Mouse (Mus musculus): ENCODE data around the gene Mis12. TPM values are rescaled to one million over a fixed set of nuclear protein-coding genes. Genes with fewer than 3 reads are reported as not detected.

Gene Mis12
- 48.2 TPM for polyA plus RNA-seq (2017; shearing (Covaris generic))

DNA sequence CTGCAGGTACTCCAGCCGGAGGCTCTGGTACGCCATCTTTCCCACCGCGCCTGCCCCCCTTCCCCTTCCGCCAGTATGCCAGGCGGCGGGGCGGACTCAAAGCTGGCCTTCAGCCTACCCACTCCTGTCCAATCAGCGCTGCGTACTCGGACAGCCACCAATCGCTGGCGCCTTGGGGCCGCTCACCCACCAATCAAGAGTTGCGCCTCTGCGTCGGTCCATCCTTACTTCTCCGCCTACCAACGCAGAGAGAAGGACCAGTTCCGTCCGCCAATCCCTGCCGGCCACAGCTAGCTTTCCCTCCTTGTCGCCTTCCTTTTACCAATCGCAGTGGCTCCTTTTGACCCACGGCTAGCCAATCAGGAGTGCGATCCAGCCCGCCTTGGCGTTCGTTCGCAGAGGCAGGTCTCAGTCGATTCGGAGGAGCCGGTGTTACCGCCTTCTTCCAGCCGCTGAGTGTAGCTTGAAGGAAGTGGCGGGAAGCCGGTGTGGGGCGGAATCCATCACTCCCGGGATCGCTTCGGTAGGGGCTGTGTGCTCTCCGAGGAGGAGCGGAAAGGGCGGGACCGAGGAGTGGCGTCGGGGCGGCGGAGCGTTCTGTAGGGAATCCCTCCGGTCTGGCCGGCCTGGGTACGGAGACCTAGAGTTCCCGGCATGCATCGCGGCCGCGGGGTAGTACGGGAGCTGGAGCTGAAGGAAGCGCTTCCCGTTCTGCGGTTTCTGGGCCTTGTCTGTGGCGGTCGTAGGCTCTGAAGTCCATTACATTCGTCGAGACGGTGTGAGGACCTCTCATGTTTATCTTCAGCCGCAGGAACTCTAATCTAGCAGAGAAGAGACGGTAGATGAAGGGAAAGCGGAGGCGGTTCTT lies at the start of gene Mis12, which contains the start of gene Derl2:
Gene Mis12 (plus strand): TSS at position 411 of the 868 bp plus-strand sequence.
Gene Derl2 (minus strand): TSS at position 641 of the 868 bp plus-strand sequence.

DNA sequence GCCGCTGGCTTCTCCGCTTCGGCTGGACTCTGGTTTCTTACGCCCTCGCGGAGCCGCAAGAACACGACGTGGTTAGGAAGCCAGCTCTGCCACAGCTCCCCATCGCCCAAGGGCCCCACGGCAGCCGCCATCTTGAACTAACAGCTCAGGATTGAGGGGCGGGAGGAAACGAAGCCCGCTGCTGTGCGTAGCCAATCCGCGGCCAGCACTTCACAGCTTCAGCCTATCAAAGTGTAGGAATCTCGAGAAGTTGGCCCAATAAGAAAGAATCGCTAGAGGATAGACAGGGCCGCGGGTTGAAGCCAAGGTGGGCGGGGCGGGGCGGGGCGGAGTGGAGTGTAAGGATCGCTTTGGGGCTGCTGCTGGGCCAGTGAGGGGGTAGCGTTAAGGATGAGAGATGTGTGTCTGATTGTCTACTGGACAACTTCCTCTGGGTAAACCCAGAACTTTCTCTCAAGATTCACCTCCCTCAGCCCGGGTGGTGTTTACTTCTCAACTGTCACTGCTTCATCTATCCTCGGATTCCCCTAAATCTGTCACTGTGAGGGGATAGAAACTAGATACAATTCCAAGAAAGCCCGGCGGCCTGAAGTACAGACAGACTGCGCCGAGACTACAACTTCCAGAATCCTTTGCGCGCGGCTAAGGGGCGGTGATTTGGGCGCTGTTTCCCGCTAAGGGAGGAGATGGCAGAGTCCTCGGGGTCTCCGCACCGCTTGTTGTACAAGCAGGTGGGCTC lies 49.4 kb upstream of the Mis12 start, which contains the start of the genes Nup88 and Rpain:
Gene Nup88 (minus strand): TSS at position 153 of the 739 bp plus-strand sequence.
Gene Rpain (plus strand): TSS at position 393 of the 739 bp plus-strand sequence.

DNA sequence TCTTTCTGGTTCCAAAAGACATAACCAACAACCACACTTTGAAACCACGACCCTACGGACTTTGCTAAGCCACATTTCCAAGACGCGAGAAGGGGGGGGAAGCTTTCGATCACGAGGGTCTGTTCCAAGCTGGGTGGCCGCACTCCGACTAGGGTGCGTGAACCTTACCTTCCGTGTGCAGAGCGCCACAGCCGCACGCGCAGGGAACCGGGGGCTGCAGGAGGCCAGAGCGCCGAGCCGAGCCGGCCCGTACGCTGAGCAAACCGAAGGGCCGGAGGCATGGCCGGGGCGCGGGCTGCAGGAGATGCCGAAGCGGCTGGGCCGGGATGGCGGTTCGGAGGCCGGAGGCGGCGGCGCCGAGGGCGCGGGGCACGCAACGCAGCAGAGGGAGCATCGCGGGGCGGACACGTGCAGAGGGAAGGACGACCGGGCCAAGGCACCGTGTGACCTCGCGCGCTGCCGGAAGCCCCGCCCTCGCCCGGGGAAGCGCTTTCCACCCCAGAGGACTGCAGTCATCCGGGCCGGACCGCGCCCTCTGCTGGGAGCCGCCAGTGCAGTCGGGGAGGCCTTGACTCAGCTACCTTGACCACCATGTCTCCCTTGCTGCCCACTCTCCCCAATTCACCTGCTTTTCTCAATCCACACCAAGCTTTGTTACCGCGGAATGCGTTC lies 36.7 kb upstream of the Mis12 start, which contains the start of gene C1qbp:
Gene C1qbp (minus strand): TSS at position 470 of the 672 bp plus-strand sequence.

DNA sequence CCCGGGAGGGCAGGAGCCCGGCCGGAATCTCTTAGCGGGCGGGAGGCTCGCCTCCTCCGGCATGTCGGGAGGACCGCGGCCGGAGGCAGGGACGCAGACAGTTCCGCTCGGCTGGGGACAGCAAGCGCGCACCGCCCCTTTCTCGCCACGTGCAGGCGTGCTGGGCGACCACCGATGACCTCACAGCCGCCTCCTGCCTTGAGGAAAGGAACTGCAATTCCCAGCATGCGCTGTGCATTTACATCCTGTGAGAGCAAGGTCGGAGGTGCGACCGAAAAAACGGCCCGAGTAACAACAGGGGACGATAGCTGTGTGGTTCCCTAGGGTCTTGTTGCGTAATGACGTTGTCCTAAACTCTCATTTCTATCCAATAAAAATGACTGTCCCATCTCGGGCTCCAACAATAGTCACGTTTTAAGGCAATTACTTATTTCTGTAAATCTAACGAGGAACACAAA lies 15.1 kb upstream of the Mis12 start, which contains the start of gene Dhx33:
Gene Dhx33 (minus strand): TSS at position 122 of the 458 bp plus-strand sequence.

DNA sequence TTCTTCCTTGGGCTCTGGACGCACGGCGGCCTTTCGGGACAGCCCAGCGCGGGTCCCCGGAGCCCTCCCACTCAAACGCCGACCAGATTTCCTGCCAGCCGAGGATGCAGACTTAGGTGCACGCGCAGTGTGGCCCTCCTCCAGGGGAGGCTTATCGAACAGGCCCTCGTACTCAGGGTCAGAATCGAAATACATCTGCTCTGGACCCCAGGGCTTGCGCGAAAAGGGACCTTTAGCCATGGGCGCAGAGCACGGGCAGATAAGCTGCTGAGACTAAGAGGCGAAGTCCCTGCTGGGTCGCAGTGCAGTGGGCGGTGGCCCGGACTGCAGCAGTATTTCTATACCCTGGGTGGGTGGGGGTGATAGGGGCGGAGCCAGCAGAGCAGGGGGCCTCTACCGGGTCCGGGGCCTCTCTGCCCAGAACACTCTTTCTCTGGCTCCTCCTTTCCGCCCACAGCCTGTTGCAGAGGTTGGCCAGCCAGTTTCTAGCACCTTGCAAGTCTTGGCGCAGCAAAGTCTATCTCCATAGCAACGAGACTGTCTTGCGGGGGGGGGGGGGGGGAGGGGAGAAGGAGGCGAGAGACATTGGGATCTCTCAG lies 13.9 kb downstream of the Mis12 start, which contains the start of gene 6330403K07Rik:
Gene 6330403K07Rik (minus strand): TSS at position 351 of the 599 bp plus-strand sequence.

Other genes with a start within 250 kb of the Mis12 start
- 0.46 TPM for gene Scimp, start 207.0 kb upstream of the Mis12 start, polyA plus RNA-seq (2017; shearing (Covaris generic))
- 9.8 TPM for gene Rabep1, start 174.8 kb upstream of the Mis12 start, polyA plus RNA-seq (2017; shearing (Covaris generic))
- 120 TPM for gene Nup88, start 49.6 kb upstream of the Mis12 start, polyA plus RNA-seq (2017; shearing (Covaris generic))
- 113 TPM for gene Rpain, start 49.4 kb upstream of the Mis12 start, polyA plus RNA-seq (2017; shearing (Covaris generic))
- 16.5 TPM for gene C1qbp, start 36.6 kb upstream of the Mis12 start, polyA plus RNA-seq (2017; shearing (Covaris generic))
- 11.7 TPM for gene Dhx33, start 15.2 kb upstream of the Mis12 start, polyA plus RNA-seq (2017; shearing (Covaris generic))
- 99.7 TPM for gene Derl2, start 230 bp downstream of the Mis12 start, polyA plus RNA-seq (2017; shearing (Covaris generic))
- gene 6330403K07Rik, start 13.9 kb downstream of the Mis12 start, polyA plus RNA-seq (2017; shearing (Covaris generic)): 13.7 TPM
- gene Nlrp1a, start 125.1 kb downstream of the Mis12 start, polyA plus RNA-seq (2017; shearing (Covaris generic)): 0.57 TPM
- gene Nlrp1b, start 211.1 kb downstream of the Mis12 start, polyA plus RNA-seq (2017; shearing (Covaris generic)): 4.7 TPM